Mouse (Mus musculus) ES-Bruce4 (cell line): ENCODE data around the gene Tmigd1.

Experiments used
- CTCF ChIP-seq: IDR thresholded peaks from one replicate; pipeline ENCODE4 v1.8.1; 2011; ENCODE audit warnings: low read depth, low read length
- POLR2A ChIP-seq: IDR thresholded peaks from one replicate; pipeline ENCODE4 v1.8.1; 2011; ENCODE audit warnings: low read length; ENCODE audit not compliant: insufficient read depth

DNA sequence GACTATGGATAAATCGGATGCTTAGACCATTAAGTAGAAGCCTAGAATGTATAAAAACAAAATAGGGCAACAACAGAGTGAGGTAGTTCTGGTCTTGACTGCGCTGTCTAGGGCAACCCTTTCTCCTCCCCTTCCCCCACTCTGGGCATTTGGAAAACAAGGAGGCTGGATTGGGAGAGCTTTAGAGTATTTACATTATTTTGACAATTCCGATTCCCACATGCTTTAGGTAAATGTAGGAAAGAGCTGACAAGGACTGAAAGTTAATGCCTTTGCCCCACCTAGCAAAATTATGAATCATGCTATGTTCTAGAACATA, 15.2 kb downstream of the Tmigd1 start:
- TF ChIP-seq CTCF (no peak), POLR2A (no peak)
